ENCODE assay signal across 26 mouse cellular contexts in genomic region chr2:93926141-93926540, GRCm38 (mm10). TPM values are rescaled to one million over a fixed set of nuclear protein-coding genes. Genes with fewer than 3 reads are reported as not detected.
DNase-seq lines count a peak whose midpoint lies in the region; ATAC-seq lines count a peak whose summit lies in the region.
"Had no signal": no experiment of that assay in that cellular context is flagged by ENCODE, and none has a peak within 500 bp of the region (broad histone marks: within the 10 kb centered on the region; RNA-seq: fewer than 3 reads in every experiment).

No protein-coding gene starts in this region.

- H3K4me3 ChIP-seq in forebrain, embryonic 14.5 days (ENCODE audit: low read depth, low read length), result no peak overlapping the region

- no peaks in the 10 kb centered on the region for H3K9me3 ChIP-seq in forebrain, embryonic 14.5 days (replicated peaks; ENCODE audit: control insufficient read depth, low read length)
- H3K9me3 ChIP-seq: G1E had no signal

- H3K4me2 ChIP-seq in forebrain, embryonic 14.5 days (ENCODE audit: low read length), result no peak overlapping the region

- WGBS in forebrain, embryonic 14.5 days, result 93% methylated on average over 8 of the region's 8 CpGs

- DNase-seq in ES-CJ7 (ENCODE audit: low read depth, low spot score), result peak; percentile 27
- peak; percentile 59 for DNase-seq in R1 (ENCODE audit: low read depth, low spot score)
- DNase-seq in ZHBTc4 (ENCODE audit: low read depth, low spot score), result peak; percentile 53
- no peak for DNase-seq in forebrain, embryonic 14.5 days (ENCODE audit: low spot score)
- no peak for DNase-seq in MN1 (ENCODE audit: low spot score)
- DNase-seq in adrenal gland, postnatal 10 days, result no peak
- DNase-seq: adrenal gland, adult 2 months; adrenal gland, adult 8-10 months; adrenal gland, postnatal 14 days; adrenal gland, postnatal 25 days; adrenal gland, postnatal 36 days; B cell, adult 2 months; cerebellum, adult 11 months; cerebellum, adult 11-12 months; cerebellum, adult 18-20 months; cerebellum, adult 2 months; cerebellum, adult 8-10 months; cerebellum, adult 9-10 months; cerebellum, adult 9-11 months; cerebellum, postnatal 10 days had no signal

- no peaks in the 10 kb centered on the region for H3K36me3 ChIP-seq in forebrain, embryonic 14.5 days (ENCODE audit: control insufficient read depth, insufficient read depth, low read length)
- H3K36me3 ChIP-seq: G1E had no signal

- H3K4me1 ChIP-seq in forebrain, embryonic 14.5 days (ENCODE audit: control insufficient read depth, insufficient read depth, low read length), result no peaks in the 10 kb centered on the region

- H3K9ac ChIP-seq in forebrain, embryonic 14.5 days (ENCODE audit: low read length), result no peak overlapping the region

- ATAC-seq in forebrain, embryonic 14.5 days, result no peak
- ATAC-seq: activated CD4-positive, CD25-positive, alpha-beta regulatory T cell, adult 4 months; CD4-positive, CD25-positive, alpha-beta regulatory T cell, adult 4 months; Patski had no signal

- no peak overlapping the region for H3K27ac ChIP-seq in forebrain, embryonic 14.5 days (ENCODE audit: low read depth, low read length)

- no peaks in the 10 kb centered on the region for H3K27me3 ChIP-seq in forebrain, embryonic 14.5 days (replicated peaks; ENCODE audit: control insufficient read depth, insufficient read depth, low read length)
- H3K27me3 ChIP-seq: Patski had no signal

RNA-seq across cellular contexts. Expression of gene Gm13889, which starts 30.9 kb away (rescaled TPM):
- polyA plus RNA-seq in forebrain, embryonic 14.5 days (2014; fragmentation: Nextera tagmentation; extraction: Ambion mirVana), result 23.9 and 28.6 TPM in 2 replicates
- total RNA-seq in adrenal gland, postnatal 10 days (2021), result 10 to 100 TPM; 22.9 to 43.6 TPM
- total RNA-seq: CH12.LX, G1E, MEL had no signal
- polyA plus RNA-seq: activated CD4-positive, CD25-positive, alpha-beta regulatory T cell, adult 4 months; CD4-positive, CD25-positive, alpha-beta regulatory T cell, adult 4 months had no signal

RNA-seq across cellular contexts. Expression of gene Accsl, which starts 57.2 kb away (rescaled TPM):
- 0.71 and 1.2 TPM in 2 replicates for polyA plus RNA-seq in forebrain, embryonic 14.5 days (2014; fragmentation: Nextera tagmentation; extraction: Ambion mirVana)
- total RNA-seq in adrenal gland, postnatal 10 days (2021), result 1 to 10 TPM; 1.3 to 1.4 TPM
- total RNA-seq: G1E, MEL had no signal
- polyA plus RNA-seq: activated CD4-positive, CD25-positive, alpha-beta regulatory T cell, adult 4 months; adrenal gland, adult 2 months; CD4-positive, CD25-positive, alpha-beta regulatory T cell, adult 4 months; G1E; Patski had no signal

Comparison
In these comparisons a context has a peak if more than half of its experiments do, and no peak if none do; other contexts are left out.
1. DNase-seq: peak in ES-CJ7 (single experiment), R1 (single experiment) and ZHBTc4 (single experiment); none in forebrain, embryonic 14.5 days (single experiment), MN1 (single experiment) and adrenal gland, postnatal 10 days (single experiment).